Mouse (Mus musculus) gastrocnemius, postnatal 25 days (tissue): Measurements from ENCODE around the gene Crybg3. TPM values are rescaled to one million over a fixed set of nuclear protein-coding genes. Genes with fewer than 3 reads are reported as not detected.

ENCODE experiments used
- DNase-seq: peaks from one replicate; pipeline ENCODE4 v3.0.0; 2022
- total RNA-seq, 2 experiments: library from RNA; stranded (reverse); gene quantifications; 1 replicate in 1 of 2; 2 replicates in 1 of 2; pipeline ENCODE4 v1.2.3; 2021

Gene Crybg3
- total RNA-seq, 2 experiments from 2014 or later, result 35.2 to 42.8 TPM

DNA sequence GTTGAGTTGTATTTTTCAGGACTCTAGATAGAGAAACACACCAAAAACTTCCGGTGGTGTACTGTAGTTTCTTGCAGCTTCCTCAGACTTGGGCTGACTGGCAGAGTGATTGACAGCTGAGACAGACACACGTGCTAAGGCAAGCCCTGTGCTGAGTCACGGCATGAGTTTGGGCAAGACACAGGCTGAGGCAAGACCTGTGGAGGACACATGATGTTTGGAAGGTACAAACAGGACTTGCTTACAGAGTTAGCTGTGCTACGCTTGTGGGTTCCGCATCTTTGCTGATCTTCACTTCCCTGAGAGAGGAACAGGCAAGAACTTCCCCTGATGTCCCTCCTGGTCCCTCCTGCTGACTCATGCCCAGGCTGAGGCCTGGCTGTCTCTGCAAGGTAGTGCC, 17.3 kb downstream of the Crybg3 start:
- no peak for DNase-seq

GRCm38 (mm10) chr16:59579237-59579636, 21.5 kb downstream of the Crybg3 start:
- no peak for DNase-seq

GRCm38 (mm10) chr16:59573961-59574360, 26.8 kb downstream of the Crybg3 start:
- no peak for DNase-seq

- peak; percentile 54 for DNase-seq
Measured at GRCm38 (mm10) chr16:59572685-59573084, 28.1 kb downstream of the Crybg3 start.

- DNase-seq, result no peak
Measured at GRCm38 (mm10) chr16:59570807-59571206, 30.0 kb downstream of the Crybg3 start.

- DNase-seq, result peak; percentile 19
Measured at GRCm38 (mm10) chr16:59569837-59570236, 30.9 kb downstream of the Crybg3 start.

DNA sequence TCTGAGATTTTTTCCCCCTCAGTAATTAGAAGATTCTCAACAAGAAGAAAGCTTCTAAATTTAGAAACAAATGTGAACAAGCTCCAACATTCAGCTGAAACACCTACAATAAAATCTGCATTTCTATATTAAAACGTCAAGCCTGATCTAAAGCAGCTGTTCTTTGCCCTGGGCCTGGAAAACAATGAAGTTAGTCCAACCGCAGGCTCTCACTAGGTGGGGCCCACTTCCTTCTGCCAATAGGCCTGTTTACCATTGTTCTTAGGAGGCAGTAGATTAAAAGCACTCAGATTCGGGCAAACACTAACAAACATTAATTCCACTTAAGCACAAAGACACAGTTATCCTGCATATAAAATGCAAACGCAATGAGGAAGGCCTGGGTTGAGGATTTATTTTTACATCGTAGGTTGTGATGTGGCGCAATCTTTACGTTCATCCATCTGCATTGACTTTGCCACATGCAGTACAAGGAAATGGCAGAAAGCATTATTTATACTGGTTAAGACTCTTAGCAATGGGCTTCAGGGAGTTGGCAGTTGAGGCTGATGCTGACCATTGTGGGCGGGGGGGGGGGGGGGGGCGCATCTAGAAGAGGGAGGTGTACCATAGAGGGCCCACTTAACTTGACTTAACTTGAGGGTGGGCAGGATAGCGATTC, 32.9 kb downstream of the Crybg3 start:
- DNase-seq, result no peak

GRCm38 (mm10) chr16:59566437-59566836, 34.3 kb downstream of the Crybg3 start:
- DNase-seq, result no peak

GRCm38 (mm10) chr16:59565631-59566030, 35.1 kb downstream of the Crybg3 start:
- DNase-seq, result no peak

DNA sequence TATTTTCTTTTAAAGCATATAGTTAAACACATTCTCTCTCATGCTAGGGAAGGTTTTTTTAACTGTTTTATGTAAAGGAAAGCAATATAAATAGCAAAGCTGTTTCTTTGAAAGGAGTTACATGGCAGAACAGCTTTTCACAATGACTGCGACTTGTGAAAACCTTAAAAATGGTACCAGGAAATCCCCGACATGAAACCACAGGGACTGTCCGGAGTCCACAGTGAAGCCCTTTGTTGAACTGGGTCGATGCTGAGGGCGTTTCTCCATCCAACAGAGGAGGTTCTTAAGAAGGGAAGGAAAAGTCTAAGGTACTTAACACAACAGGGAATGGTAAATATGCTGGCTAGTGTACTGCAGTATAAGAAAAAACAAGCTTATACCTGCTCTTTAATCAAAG, 36.8 kb downstream of the Crybg3 start:
- DNase-seq, result no peak

GRCm38 (mm10) chr16:59559300-59560200, 41.2 kb downstream of the Crybg3 start:
- DNase-seq, result peak; percentile 40

DNA sequence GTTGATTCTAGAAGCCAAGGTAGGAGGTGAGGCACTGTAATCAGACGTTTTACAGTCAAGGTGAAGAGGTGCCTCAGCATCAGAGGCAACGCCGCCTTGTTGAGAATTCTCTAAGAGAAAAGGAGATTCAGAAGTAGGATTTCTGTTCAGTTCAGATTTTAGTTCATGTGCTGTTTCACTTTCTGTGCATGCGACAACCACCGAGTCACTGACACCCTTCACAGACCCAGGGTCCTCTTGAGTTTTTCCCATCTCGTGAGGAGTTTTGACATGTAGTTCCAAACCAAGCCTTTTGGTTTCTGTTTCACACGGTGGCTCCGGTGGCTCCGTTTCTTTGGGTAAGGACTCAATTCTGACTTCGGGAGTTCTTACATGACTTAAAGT, 41.9 kb downstream of the Crybg3 start:
- no peak for DNase-seq

DNA sequence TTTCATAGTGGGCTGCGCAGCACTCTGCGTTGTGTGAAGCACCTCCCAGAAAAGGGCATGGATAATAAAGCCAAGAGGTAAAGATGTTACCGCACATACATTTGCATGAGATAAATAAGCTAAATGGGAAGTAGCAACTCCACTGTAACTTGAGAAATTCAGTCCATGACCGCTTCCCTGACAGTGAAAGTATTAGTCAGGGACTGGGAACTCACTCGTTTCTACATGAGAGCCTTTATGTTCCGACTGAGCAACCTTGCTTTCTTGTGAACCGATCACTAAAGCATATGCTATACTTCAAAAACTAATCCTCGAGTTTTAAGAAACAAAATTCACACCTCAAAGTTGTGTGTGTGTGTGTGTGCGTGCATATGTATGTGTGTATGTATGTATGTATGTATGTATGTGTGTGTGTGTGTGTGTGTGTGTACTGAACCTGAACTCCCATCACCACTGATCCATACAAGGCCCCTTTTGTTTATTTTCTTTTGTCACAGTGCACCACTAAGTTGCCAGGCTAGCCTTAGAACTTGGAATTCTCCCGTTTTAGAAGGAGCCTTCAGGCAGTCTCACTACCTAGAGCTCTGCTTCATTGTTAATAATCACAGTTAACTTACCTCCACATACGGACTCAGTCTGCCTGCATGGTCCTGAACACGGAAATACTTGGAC, 47.2 kb downstream of the Crybg3 start:
- DNase-seq, result no peak

DNA sequence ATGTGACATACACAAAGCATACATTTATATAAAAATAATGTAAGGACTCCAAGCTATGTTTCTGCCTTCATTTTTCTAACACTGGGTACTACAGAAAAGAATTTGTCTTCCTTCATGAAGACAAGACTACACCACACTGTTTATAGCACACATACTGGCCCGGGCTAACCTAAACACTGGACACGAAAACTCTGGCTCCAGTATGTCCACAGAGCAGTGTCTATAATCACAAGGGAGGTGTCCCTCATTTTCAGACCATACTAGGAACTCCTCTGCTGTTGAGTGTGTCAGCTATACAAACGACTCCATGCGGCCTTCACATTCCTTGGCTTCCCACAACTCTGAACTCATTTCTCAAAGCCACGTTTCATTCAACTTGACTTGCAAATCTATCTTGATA, 49.3 kb downstream of the Crybg3 start:
- DNase-seq, result no peak

DNA sequence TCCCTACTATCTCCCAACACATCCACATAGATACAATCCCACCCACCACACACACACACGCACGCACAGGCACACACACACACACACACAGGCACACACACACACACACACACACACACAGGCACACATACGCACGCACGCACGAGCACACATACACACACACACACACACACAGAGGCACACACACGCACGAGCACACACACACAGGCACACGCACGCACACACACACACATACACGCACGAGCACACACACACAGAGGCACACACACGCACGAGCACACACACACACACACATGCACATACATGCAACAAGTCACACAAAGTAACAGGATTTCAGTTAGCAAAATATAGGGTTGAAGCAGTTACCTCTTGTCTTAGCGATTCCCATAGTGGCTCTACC, 51.1 kb downstream of the Crybg3 start:
- DNase-seq, result no peak

- DNase-seq, result no peak
Measured at GRCm38 (mm10) chr16:59548582-59548947, 52.2 kb downstream of the Crybg3 start.

DNA sequence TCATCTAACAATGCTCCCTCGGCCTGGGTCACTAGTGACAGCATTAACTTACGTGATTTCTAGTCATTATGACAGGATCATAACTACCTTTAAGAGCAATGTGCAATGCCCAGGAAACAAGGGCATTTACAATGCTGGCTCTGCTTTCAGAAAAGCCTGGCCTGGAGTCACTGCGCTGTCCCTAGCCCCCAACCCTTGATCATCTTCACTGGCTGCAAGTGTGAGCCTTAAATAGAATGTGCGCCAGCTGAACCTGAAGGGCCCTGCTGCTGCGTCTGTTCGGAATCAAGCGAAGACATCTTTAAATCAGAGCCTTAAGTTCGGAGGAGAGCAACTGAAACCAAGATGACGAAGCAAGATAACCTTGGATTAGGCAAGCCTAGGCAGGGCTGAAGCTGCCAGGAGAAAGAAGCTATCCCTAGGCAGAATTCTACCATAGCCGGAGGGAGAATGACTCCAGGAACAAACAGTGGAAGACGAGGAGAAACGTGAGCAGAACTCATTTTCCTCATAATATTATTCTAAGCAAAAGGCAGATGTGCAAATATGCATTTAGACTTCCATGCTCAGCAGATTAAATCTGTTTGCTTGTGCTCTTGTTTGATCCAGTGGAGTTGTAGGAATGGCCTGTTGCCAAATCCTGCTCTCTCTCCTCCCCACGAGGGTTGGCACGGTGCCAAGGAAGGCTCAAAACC, 52.7 kb downstream of the Crybg3 start:
- no peak for DNase-seq

DNA sequence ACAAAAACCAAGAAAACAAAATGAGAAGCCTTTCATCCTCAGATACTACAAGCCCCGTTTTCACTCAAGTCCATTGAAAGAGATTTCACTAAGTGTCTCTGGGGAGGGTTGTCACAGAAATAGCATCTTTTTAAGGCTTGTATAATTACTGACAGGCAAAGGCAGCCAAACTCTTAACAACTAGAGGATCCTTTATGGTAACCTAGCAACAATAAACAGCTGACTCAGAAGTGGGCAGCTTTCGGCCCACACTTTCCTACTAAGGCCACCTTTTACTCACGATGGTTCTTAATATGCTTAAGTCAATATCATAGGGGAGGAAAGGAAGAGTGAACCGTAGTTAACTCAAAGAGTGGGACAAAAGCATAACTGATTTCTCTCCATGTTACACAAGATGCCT, 53.3 kb downstream of the Crybg3 start:
- no peak for DNase-seq

GRCm38 (mm10) chr16:59545360-59545759, 55.4 kb downstream of the Crybg3 start:
- DNase-seq, result no peak

DNA sequence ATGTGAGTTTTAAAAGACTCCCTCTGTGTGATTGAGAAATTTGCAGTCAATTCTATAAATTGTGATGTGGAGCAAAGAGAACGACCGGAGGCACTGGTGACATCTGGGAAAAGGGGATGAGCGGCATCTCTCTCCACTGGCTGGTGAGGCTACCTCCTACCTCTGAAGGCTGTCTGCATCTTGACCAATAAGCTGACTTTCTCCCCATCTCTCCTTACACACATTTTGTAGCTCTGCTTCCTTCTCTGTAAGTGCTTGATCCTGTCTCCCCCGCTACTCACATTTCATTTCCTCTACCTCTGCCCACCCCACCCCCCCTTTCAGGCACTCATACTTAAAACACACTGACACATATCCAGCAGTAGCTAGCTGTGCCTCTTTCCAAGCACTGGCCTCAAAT, 59.4 kb downstream of the Crybg3 start:
- no peak for DNase-seq

DNA sequence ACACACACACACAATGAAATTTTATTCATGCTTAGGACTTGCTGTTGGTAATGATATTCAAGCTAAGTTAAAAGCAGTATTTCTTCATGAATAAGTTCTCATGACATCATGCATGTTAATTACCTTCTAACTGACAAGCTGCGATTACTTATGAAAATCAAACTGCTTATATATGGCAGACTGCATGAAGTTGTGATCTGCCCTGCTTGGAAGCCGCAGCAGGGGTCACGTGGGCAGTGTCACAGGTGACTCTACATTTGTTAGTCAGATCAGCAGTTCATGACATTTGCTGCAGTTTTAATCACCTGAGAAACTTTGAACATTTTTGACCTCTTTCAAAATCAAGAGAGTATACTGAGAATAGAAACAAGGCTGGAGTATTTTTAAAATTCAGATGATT, 59.8 kb downstream of the Crybg3 start:
- DNase-seq, result no peak

- no peak for DNase-seq
Measured at GRCm38 (mm10) chr16:59535673-59536072, 65.1 kb downstream of the Crybg3 start.

- peak; percentile 75 for DNase-seq
Measured at GRCm38 (mm10) chr16:59534349-59534748, 66.4 kb downstream of the Crybg3 start.
